Mouse (Mus musculus) gastrocnemius, postnatal 25 days (tissue): ENCODE measurements around the gene Nelfb. TPM values are rescaled to one million over a fixed set of nuclear protein-coding genes. Genes with fewer than 3 reads are reported as not detected.

Experiments used
- DNase-seq: peaks from one replicate; pipeline ENCODE4 v3.0.0; 2022
- total RNA-seq, 2 experiments: library from RNA; stranded (reverse); gene quantifications; 1 replicate in 1 of 2; 2 replicates in 1 of 2; pipeline ENCODE4 v1.2.3; 2021

The Nelfb gene
- total RNA-seq, 2 experiments from 2014 or later: 20.5 to 22.3 TPM

DNA sequence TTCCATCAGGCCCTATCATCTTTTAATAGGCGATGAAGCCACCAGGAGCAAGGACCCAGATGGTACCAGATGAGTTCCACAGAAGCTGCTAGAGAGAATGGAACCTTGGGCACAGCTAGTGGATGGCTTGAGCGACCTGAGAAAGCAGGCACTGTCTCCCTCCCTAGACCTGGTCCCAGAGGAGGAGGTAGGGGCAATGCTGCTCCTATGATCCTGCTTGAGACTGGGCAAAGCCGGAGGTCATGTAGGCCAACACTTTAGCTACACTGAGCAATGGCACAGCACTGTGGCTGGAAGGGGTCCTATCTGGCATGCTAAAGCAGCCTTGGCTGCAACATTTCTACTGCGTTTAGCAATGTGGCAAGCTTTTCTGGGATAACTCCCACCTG, 35.6 kb downstream of the Nelfb start:
- DNase-seq: no peak

DNA sequence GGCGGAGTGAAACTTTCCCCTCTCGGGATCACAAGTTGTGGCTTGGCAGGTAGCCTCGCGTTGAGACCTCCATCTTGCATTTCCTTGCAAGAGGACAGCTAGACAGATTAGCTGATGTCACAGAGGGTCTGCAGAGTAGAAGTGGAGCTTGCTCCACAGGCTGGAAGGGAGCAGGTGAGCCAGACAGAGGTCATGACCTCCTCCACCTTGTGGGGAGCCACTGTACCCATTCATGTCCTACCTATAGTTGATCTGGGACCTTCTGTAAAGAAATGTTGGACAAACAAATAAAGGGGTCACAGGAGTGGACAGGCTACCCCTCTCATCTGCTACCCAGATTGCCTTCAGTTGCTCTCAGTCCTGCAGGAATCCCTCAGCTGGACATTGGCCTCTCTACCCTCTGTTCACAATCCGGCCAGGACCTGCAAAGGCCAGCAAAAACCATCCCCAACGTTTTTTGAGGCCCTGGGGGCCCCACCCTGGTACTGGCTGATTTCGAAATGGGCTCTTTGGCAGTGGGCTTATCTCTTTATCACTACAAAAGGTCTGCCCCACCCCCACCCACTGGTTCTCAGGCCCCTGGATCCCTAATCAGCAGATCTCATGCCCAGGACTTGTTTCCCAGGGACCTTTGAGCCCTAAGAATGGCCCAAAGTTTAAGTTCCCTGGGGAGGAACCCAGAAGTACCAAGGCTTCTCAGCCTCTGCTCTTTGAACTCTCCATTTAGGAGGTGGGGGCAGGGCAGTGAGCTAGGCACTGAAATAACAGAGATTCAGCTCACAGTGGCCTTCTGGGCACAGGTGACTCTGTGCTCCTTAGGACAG, 36.2 kb downstream of the Nelfb start:
- DNase-seq: no peak

DNA sequence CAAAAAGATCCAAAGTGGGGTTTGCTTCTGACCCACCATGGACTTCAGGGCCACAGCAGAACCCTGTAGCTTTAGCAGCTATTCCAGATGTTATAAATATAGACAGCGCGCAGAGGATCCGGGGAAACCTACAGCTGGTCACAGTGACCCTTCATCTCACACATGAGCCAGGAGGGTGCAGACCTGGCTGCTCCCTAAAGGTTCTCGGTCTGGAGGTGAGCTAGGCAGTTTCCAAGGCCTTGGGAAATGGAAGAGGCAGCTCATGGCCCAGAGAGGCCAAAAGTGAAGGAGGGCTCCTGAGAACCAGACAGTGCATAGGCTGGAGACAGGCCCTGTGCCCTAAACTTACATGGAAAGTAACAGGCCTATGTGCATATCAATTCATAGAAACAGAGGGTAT, 37.5 kb downstream of the Nelfb start:
- DNase-seq: no peak

DNA sequence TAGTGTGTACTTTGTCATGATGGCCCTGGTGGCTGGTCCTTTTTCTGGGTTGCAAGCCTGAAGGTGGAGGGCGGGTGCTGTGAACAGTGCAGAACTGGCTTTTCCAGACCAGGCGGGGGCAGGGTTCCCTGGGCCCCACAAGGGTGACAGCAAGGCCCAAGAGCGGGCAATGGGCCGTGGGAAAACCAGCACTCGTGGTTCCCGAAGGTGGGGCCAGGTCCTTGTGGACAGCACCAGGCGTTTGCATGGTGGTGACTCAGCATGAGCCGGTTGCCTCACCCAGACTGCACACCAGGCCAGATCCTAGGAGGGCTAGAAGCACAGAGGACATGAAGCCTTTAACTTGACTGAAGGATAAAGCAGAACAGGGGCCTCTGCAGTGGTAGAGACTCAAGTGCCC, 38.7 kb downstream of the Nelfb start:
- no peak for DNase-seq

DNA sequence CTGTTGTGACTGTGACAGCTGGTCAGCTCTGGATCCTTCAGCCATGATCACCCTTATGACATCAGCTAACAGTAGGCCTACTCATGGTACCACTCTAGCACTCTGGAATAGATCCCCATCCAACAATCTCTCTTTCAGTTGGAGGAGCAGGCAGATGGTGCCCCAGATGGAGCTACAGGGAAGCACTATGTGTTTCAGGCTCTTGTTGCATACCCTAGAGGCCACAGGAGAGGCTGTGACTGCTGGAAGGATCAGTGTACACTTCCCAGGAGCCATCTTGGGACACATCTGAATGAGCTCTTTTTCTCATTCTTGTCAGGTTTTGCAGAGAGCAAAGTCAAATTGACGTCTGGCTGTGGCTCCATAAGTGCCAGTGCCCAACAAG, 39.5 kb downstream of the Nelfb start:
- no peak for DNase-seq

DNA sequence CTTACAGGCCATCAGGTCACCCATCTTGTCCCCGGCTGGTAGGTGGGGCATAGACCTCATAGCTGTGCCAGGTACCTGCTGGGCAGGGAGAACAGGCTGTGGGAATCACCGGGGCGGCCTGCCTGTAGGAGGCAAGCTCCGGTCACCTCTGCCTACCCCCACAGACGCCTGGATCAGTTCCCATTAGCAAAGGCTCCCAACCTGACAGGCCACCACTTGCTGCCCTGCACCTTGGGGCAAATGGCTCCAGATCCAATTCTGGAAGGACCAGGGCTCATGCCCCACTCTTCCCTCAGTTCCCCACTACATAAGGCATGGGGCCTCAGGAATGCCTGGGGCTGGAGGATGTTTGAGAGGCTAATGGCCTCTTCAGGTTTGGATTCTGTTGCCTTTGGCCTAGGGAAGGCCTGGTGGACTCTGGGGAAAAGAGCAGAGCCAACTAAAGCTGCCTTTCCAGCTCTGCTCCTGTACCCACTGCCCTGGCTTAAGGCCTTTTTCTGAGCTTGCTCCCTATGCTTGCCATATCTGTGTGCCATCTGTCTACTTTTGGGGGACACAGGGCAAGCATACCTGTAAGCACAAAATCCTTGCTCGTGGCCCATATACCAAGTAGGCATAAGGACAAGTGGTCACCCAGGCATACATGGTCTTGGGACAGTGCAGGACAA, 40.1 kb downstream of the Nelfb start:
- no peak for DNase-seq

DNA sequence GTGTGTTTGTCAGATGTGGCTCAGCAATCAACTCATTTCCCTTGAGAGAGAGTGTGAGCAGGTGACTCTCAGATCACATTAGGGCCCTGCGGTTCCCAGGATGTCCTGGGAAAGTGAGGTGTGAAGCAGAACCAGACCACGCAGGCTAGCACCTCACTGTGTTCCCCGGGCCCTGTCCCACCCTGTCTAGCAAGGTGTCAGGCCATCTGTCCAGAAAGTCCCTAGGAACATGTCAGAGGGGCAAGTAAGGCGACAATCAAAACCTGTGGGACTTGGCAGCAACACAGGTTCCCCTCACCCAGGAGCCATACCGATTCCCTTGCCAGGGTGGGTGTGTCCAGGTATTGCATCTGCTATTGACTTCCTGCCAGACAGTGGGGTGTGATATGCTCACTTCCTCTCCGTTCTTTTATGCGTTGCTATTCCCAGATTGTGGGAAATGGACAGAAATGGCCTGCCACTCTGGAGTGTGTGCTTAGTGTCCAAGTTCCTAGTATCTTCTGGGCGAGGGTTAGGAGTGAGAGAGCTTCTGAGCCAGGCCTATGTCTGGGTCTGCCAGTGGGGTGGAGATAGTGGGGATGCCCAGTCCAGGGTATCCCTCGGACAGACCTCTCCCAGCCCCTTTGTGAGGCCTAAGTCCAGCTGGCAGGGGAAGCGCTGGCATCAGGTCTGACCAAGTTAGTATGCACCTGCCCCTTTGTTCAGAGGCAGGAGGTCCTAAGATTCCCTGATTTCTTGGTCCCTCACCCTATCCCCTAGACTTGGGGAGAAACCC, 40.8 kb downstream of the Nelfb start:
- no peak for DNase-seq

DNA sequence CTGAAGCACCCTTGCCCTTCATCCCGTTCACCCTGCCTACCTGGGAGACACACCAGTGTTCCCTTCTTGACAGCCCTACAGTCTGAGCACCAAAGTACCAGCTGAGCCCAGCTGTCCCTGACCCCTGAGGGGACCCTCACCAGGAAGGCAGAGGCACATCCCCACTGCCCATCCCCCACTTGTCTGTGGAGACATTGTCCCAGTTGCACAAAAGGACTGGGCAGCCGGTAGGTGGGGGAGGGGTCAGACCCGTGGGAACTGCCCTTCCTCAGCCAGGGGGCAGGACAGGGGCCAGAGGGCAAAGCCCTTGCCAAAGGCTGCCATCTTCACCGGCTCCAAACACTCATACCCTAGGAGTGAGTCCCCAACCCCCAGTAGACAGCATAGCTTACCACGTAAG, 41.5 kb downstream of the Nelfb start:
- no peak for DNase-seq

DNA sequence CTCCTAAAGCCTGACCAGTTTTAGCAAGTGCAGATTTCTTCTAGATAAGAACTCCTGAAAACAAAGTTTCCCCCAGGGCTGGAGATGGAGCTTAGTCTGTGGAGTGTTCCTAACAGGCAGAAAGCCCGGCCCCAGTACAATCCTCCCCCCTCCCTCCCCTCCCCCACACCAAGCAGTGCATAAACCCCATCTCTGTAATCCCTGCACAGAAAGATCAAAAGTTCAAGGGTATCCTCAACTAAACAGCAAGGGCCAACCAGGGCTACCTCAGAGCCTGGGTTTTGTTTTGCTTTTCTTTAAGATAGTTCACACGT, 42.7 kb downstream of the Nelfb start:
- no peak for DNase-seq

DNA sequence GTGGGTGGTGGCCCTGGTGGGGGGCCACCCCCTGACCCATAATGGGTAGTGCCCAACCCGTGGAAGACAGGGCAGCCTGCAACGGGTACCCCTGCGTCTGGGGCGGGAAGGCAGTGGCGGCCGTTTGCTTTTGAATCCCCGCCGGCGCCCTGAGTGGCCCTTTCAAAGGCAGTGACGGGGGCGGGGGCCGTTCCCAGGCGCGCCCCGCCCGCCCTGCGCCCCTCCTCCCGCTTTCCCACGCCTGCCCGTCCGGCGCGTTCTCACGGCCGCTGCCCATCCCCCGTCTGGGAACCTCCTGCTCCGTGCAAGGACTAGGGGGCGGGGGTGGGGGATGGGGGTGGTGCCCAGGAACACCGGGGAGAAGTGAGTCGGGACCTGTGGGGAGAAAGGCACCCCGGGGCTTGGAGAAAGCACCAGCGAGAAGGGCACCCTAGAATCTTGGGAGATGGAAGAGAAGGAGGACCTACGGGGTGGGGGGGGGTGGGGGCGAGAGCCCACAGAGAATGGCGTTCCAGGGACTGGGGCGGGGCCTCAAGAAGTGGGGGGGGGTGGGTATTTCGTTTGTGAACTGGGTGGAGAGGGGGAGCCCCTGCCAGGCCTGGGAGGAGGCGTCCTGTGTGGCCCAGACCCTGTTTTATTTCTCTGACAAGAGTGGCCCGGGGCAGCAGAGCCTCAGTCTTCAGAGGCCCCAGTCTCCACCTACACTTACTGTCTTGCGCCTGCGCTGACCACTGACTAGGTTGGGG, 43.2 kb downstream of the Nelfb start:
- DNase-seq: peak; percentile 70

DNA sequence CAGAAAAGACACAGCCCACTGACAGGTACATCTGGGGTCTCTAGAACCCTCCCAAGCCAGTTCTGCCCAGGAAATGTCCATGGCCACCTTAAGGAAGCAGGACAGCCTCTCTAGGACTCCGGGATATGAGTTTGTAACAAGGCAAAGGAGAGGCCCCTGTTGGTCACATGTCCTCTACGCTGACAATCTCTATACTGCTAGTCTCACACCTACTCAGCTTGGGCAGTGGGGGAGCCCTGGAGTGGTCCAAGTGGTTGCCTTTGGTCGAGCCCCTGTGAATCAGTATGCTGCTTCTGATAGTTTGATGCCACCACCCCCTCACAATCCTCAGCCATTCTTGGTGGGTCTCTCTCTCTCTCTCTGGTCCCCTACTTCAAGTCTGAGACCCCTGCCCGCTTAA, 43.8 kb downstream of the Nelfb start:
- no peak for DNase-seq

DNA sequence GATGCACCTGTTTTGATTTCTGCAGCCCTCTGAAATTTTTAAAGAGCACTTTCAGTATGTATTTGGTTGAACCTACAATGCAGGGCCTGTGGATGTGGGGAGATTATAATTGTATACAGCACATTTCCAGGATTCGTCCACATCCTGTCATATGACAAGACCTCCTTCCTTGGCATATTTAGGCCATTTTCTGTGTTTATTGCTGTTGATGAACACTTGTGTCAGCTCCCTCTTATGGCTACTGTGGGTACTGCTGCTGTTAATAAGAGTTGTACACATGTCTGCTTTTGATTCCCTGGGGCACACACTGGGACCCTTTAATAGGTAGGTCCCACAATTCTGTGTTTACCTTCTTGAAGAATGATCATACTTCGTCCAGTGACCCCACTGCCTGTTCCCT, 53.6 kb downstream of the Nelfb start:
- DNase-seq: no peak

DNA sequence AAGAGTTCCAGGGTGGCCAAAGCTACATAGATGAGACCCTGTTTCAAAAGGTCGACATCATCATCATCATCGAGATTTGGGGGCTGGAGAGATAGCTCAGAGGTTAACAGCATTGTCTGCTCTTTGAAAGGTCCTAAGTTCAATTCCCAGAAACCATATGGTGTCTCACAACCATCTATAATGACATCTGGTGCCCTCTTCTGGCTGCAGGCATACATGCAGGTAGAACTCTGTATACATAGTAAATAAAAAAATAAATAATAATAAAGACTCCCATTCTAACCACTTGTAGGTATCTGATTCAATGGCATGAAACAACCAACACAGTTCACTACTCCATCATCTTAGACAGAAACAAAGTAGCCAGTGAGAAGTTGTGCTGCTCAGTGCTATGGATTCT, 54.3 kb downstream of the Nelfb start:
- no peak for DNase-seq

DNA sequence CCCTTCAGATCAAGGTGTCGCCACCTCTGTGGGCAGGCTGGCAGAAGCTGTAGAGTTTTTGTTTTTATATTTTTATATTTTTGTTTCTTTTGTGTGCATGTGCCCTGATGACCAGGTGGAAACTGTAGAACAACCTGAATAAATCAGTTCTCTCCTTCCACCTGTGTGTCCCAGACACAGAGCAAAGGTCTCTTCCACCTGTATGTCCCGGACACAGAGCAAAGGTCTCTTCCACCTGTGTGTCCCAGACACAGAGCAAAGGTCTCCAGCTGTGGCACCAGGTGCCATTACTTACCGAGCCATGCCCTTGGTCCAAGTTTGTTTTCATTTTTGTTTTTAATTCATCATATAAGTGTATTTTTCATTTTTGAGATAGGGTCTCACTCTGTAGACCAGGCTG, 55.1 kb downstream of the Nelfb start:
- no peak for DNase-seq

DNA sequence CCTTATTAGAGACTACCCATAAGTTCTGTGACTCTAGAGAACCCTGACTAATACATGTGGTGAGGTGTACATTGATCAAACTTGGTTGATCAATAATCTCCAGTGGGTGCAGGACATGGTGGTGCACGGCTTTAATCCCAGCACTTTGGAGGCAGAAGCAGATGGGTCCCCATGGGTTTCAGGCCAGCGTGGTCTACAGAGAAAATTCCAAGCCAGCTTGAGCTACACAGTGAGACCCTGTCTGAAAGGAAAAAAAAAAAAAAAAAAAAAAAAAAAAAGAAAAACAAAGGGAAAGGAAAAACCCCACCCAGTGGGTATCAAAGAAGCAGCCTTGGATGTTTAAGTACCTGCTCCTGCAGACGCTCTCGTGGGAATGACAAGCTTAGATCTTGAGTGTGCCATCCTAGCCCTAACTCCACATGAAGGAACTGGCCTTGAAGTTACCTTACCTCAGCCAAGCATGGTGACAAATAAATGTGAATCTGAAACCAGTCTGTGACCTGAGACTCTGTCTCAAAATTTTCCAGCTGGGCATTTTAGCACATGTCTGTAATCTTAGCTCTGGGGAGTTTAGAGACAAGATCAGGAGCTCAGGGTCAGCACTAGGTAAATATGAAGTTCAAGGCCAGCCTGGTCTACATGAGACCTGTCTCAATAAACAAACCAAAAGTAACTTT, 59.9 kb downstream of the Nelfb start:
- DNase-seq: no peak

Other genes starting within 250 kb of the Nelfb start
- 1 to 10 TPM; 3.1 to 3.2 TPM for gene Dph7, start 249.1 kb downstream of the Nelfb start, total RNA-seq
- 10 to 100 TPM; 38.5 to 46.3 TPM for gene Mrpl41, start 236.4 kb downstream of the Nelfb start, total RNA-seq
- gene Pnpla7, start 235.5 kb downstream of the Nelfb start, total RNA-seq: 10 to 100 TPM; 27.2 to 27.4 TPM
- gene Nsmf, start 157.1 kb downstream of the Nelfb start, total RNA-seq: 10 to 100 TPM; 12.8 to 15.9 TPM
- gene Entpd8, start 131.2 kb downstream of the Nelfb start, total RNA-seq: not detected
- not detected for gene Noxa1, start 116.3 kb downstream of the Nelfb start, total RNA-seq
- 1 to 10 TPM; 3.6 to 6.7 TPM for gene Nrarp, start 30.7 kb downstream of the Nelfb start, total RNA-seq
- gene Tor4a, start 14.6 kb downstream of the Nelfb start, total RNA-seq: 1 to 10 TPM; 1.1 to 1.3 TPM
- gene Stpg3, start 3.1 kb upstream of the Nelfb start, total RNA-seq: not detected
- not detected for gene Fam166a, start 7.3 kb upstream of the Nelfb start, total RNA-seq
- gene Tubb4b, start 13.2 kb upstream of the Nelfb start, total RNA-seq: 100 to 1,000 TPM; 167 to 293 TPM
- not detected for gene Slc34a3, start 22.9 kb upstream of the Nelfb start, total RNA-seq
- gene Rnf224, start 25.3 kb upstream of the Nelfb start, total RNA-seq: not detected
- gene Rnf208, start 30.8 kb upstream of the Nelfb start, total RNA-seq: under 1 TPM; 0.56 to 0.75 TPM
- not detected for gene Cysrt1, start 31.0 kb upstream of the Nelfb start, total RNA-seq
- under 1 TPM; 0.82 to 0.99 TPM for gene AL732309.1, start 35.4 kb upstream of the Nelfb start, total RNA-seq
- 10 to 100 TPM; 10.3 to 11.3 TPM for gene Tmem203, start 44.0 kb upstream of the Nelfb start, total RNA-seq
- 1 to 10 TPM; 2.1 to 2.9 TPM for gene Tprn, start 51.1 kb upstream of the Nelfb start, total RNA-seq
- gene Ssna1, start 60.9 kb upstream of the Nelfb start, total RNA-seq: 10 to 100 TPM; 31.6 to 33.0 TPM
- gene Anapc2, start 61.0 kb upstream of the Nelfb start, total RNA-seq: 10 to 100 TPM; 27.0 to 27.3 TPM
- not detected for gene Tmem210, start 76.7 kb upstream of the Nelfb start, total RNA-seq
- gene Lrrc26, start 78.4 kb upstream of the Nelfb start, total RNA-seq: not detected
- under 1 TPM in 1 of 2 experiments, not detected in 1; 0.08 TPM for gene Grin1, start 107.7 kb upstream of the Nelfb start, total RNA-seq
- gene Man1b1, start 120.8 kb upstream of the Nelfb start, total RNA-seq: 10 to 100 TPM; 11.9 to 15.4 TPM
- 10 to 100 TPM; 10.1 to 10.4 TPM for gene Dpp7, start 144.9 kb upstream of the Nelfb start, total RNA-seq
- gene Uap1l1, start 154.2 kb upstream of the Nelfb start, total RNA-seq: 1 to 10 TPM; 2.8 to 4.6 TPM
- gene Sapcd2, start 160.8 kb upstream of the Nelfb start, total RNA-seq: under 1 TPM; 0.19 to 0.33 TPM
- gene Entpd2, start 184.4 kb upstream of the Nelfb start, total RNA-seq: 1 to 10 TPM; 9.1 to 9.4 TPM
- gene Npdc1, start 187.9 kb upstream of the Nelfb start, total RNA-seq: 10 to 100 TPM; 15.0 to 25.1 TPM
- gene Fut7, start 211.8 kb upstream of the Nelfb start, total RNA-seq: not detected
- 10 to 100 TPM; 12.5 to 16.2 TPM for gene Abca2, start 217.2 kb upstream of the Nelfb start, total RNA-seq
- under 1 TPM; 0.35 to 0.64 TPM for gene Clic3, start 245.3 kb upstream of the Nelfb start, total RNA-seq
- gene Paxx, start 249.6 kb upstream of the Nelfb start, total RNA-seq: 10 to 100 TPM; 13.7 to 16.2 TPM